Mouse (Mus musculus) lung, postnatal 4 days (tissue): Measurements from ENCODE around the gene Dnajc15.

Source experiments
- DNase-seq, 2 experiments: peaks; one replicate each; pipeline ENCODE4 v3.0.0; 2021

Gene Dnajc15

GRCm38 (mm10) chr14:77859894-77860293 is 15.0 kb downstream of the Dnajc15 start:
- no peak for DNase-seq

GRCm38 (mm10) chr14:77853951-77854350 is 21.0 kb downstream of the Dnajc15 start:
- no peak for DNase-seq

- no peak for DNase-seq
Measured at GRCm38 (mm10) chr14:77849852-77850251, 25.1 kb downstream of the Dnajc15 start.

GRCm38 (mm10) chr14:77848349-77848748 is 26.6 kb downstream of the Dnajc15 start:
- no peak for DNase-seq

- no peak for DNase-seq
Measured at GRCm38 (mm10) chr14:77846206-77846605, 28.7 kb downstream of the Dnajc15 start.

GRCm38 (mm10) chr14:77845479-77845878 is 29.4 kb downstream of the Dnajc15 start:
- DNase-seq = no peak

GRCm38 (mm10) chr14:77840574-77840973 is 34.4 kb downstream of the Dnajc15 start:
- no peak for DNase-seq

GRCm38 (mm10) chr14:77840078-77840477 is 34.8 kb downstream of the Dnajc15 start:
- DNase-seq = no peak

GRCm38 (mm10) chr14:77836794-77837193 is 38.1 kb downstream of the Dnajc15 start:
- no peak for DNase-seq

- DNase-seq = no peak
Measured at GRCm38 (mm10) chr14:77832359-77832758, 42.6 kb downstream of the Dnajc15 start.

- no peak for DNase-seq
Measured at GRCm38 (mm10) chr14:77831936-77832335, 43.0 kb downstream of the Dnajc15 start.

GRCm38 (mm10) chr14:77829673-77830072 is 45.3 kb downstream of the Dnajc15 start:
- DNase-seq = no peak

GRCm38 (mm10) chr14:77825891-77826290 is 49.0 kb downstream of the Dnajc15 start:
- DNase-seq = no peak

GRCm38 (mm10) chr14:77825121-77825520 is 49.8 kb downstream of the Dnajc15 start:
- DNase-seq = peak in 1 of 2 experiments; percentile 18

GRCm38 (mm10) chr14:77819841-77820240 is 55.1 kb downstream of the Dnajc15 start:
- no peak for DNase-seq

GRCm38 (mm10) chr14:77817561-77817960 is 57.4 kb downstream of the Dnajc15 start:
- no peak for DNase-seq

- peak; percentile 31 to 67 for DNase-seq
Measured at GRCm38 (mm10) chr14:77814935-77815334, 60.0 kb downstream of the Dnajc15 start.

GRCm38 (mm10) chr14:77812890-77813289 is 62.0 kb downstream of the Dnajc15 start:
- no peak for DNase-seq

GRCm38 (mm10) chr14:77811466-77811865 is 63.5 kb downstream of the Dnajc15 start:
- no peak for DNase-seq

GRCm38 (mm10) chr14:77807836-77808235 is 67.1 kb downstream of the Dnajc15 start:
- no peak for DNase-seq

- DNase-seq = no peak
Measured at GRCm38 (mm10) chr14:77806345-77806744, 68.6 kb downstream of the Dnajc15 start.

- DNase-seq = no peak
Measured at GRCm38 (mm10) chr14:77802268-77802630, 72.7 kb downstream of the Dnajc15 start.

GRCm38 (mm10) chr14:77801571-77802267 is 73.2 kb downstream of the Dnajc15 start:
- no peak for DNase-seq

- no peak for DNase-seq
Measured at GRCm38 (mm10) chr14:77796506-77796905, 78.4 kb downstream of the Dnajc15 start.

- no peak for DNase-seq
Measured at GRCm38 (mm10) chr14:77795240-77795639, 79.7 kb downstream of the Dnajc15 start.
